Mouse (Mus musculus): ENCODE data around the gene Ecm2.
A peak's percentile ranks its signal among the peaks of the same experiment; 100 is the strongest.

Gene Ecm2

GRCm38 (mm10) chr13:49504510-49504909, at the start of gene Ecm2:
Gene Ecm2 (plus strand): TSS chr13:49504810.
- DNase-seq (ENCODE audit: low read depth) = no peak

- peak; percentile 72 for DNase-seq (ENCODE audit: low read depth)
Observed at GRCm38 (mm10) chr13:49460276-49460675, 44.3 kb upstream of the Ecm2 start.

- DNase-seq (ENCODE audit: low read depth) = no peak
Observed at GRCm38 (mm10) chr13:49460692-49461414, 43.8 kb upstream of the Ecm2 start.

GRCm38 (mm10) chr13:49461458-49462132, 43.0 kb upstream of the Ecm2 start:
- DNase-seq (ENCODE audit: low read depth) = no peak

GRCm38 (mm10) chr13:49462921-49463320, 41.7 kb upstream of the Ecm2 start:
- DNase-seq (ENCODE audit: low read depth) = no peak

- DNase-seq (ENCODE audit: low read depth) = no peak
Observed at GRCm38 (mm10) chr13:49465875-49466274, 38.7 kb upstream of the Ecm2 start.

GRCm38 (mm10) chr13:49466393-49467075, 38.1 kb upstream of the Ecm2 start:
- no peak for DNase-seq (ENCODE audit: low read depth)

GRCm38 (mm10) chr13:49467585-49467984, 37.0 kb upstream of the Ecm2 start:
- DNase-seq (ENCODE audit: low read depth) = no peak

GRCm38 (mm10) chr13:49469002-49469401, 35.6 kb upstream of the Ecm2 start:
- peak; percentile 18 for DNase-seq (ENCODE audit: low read depth)

- no peak for DNase-seq (ENCODE audit: low read depth)
Observed at GRCm38 (mm10) chr13:49470319-49470718, 34.3 kb upstream of the Ecm2 start.

- peak; percentile 13 for DNase-seq (ENCODE audit: low read depth)
Observed at GRCm38 (mm10) chr13:49470806-49471205, 33.8 kb upstream of the Ecm2 start.

GRCm38 (mm10) chr13:49471981-49472675, 32.5 kb upstream of the Ecm2 start:
- DNase-seq (ENCODE audit: low read depth) = no peak

GRCm38 (mm10) chr13:49472676-49473005, 32.0 kb upstream of the Ecm2 start:
- no peak for DNase-seq (ENCODE audit: low read depth)

GRCm38 (mm10) chr13:49477887-49478286, 26.7 kb upstream of the Ecm2 start:
- no peak for DNase-seq (ENCODE audit: low read depth)

- no peak for DNase-seq (ENCODE audit: low read depth)
Observed at GRCm38 (mm10) chr13:49478851-49479374, 25.7 kb upstream of the Ecm2 start.

- DNase-seq (ENCODE audit: low read depth) = no peak
Observed at GRCm38 (mm10) chr13:49479399-49479798, 25.2 kb upstream of the Ecm2 start.

- DNase-seq (ENCODE audit: low read depth) = peak; percentile 59
Observed at GRCm38 (mm10) chr13:49480057-49480456, 24.6 kb upstream of the Ecm2 start.

GRCm38 (mm10) chr13:49480551-49480950, 24.1 kb upstream of the Ecm2 start:
- DNase-seq (ENCODE audit: low read depth) = no peak

GRCm38 (mm10) chr13:49485388-49485787, 19.2 kb upstream of the Ecm2 start:
- DNase-seq (ENCODE audit: low read depth) = no peak

GRCm38 (mm10) chr13:49492376-49493368, 11.9 kb upstream of the Ecm2 start, which contains the start of gene Tes3-ps:
Gene Tes3-ps (plus strand): TSS chr13:49493318.
- peak; percentile 46 for DNase-seq (ENCODE audit: low read depth)

GRCm38 (mm10) chr13:49505776-49506175, 1.2 kb downstream of the Ecm2 start:
- DNase-seq (ENCODE audit: low read depth) = no peak

Data from 416B (cell line).